Mouse (Mus musculus) neutrophil, adult 65 days (primary cell): ENCODE data around the gene Pnn. TPM values are rescaled to one million over a fixed set of nuclear protein-coding genes. Genes with fewer than 3 reads are reported as not detected.

Experiments
- total RNA-seq: library from RNA; stranded (reverse); gene quantifications from 2 replicates; pipeline ENCODE4 v1.2.4, GENCODE M21; 2023

Pnn gene
- 33.3 and 55.4 TPM in 2 replicates for total RNA-seq

DNA sequence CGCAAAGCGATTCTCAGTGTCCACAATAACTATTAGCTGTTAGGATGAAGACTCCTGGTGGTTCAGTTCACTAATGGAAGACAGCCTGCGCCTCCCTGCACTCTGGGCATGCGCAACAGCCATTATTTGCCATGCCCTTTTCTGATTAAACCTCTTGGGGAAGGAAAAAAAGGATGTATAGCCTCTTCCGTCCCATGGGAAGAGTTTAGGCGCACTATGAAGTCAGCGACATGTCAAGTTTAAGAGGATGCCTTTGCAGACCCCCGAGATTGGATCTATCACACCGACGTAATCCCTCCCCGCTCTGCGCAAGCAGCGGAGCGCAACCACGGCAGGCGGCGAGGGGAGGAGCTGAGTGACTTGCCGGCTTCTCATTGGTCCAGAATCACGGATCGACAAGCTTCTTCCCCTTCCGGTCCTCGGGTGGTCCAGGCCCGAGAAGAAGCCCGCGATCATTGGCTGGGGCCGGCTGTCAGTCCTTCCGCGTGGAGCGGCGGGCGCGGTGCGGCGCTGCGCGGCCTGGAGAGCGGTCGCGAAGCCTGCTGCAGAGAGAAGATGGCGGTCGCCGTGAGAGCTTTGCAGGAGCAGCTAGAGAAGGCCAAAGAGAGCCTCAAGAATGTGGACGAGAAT lies at the start of gene Pnn:
Gene Pnn (plus strand): TSS at position 437 of the 630 bp plus-strand sequence.

GRCm38 (mm10) chr12:59060993-59061595 lies 5.6 kb upstream of the Pnn start, which contains the start of gene Trappc6b:
Trappc6b (minus strand) TSS chr12:59061472.

DNA sequence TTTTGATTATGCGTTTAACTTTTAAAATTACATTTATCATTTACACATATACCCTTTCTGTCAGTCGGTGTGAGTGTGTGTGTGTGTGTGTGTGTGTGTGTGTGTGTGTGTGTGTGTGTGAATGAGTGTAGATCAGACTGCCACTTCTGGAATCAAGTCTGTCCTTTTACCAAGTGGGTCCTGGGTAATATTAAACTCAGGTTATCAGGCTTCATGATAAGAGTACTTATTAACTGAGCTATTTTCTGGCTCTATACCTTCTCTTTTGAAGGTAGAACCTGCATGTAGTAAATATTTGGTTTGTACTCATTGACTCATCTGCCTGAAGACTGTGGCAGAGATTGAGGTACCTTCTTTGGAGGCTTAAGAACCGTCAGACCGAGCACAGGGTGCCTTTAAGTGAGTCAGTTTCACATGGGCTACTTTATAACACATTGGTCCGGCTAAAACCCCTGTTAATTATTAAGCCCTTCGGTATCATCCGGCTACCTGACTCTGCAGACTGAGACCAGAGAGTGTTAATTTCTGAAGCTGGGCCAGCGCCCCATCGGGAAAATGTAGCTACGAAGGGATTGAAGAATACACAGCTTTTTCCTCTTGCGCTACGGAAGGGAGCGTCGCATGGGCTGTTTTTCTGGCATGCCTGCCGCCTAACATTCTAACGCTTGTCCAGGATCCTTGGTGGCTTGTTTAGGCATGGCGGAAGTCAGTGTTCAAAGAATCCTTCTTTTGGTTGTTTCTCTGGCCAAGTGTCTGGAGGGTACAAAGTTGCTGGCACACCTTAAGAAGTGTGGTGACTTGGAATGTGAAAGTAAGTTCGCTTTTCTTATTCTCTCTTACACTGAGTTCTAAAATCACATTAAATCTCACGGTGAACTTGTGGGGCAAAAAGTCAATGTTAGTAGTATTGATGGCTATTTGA lies 28.7 kb downstream of the Pnn start, which contains the start of gene Mia2:
Gene Mia2 (plus strand): TSS at position 696 of the 922 bp plus-strand sequence.

Other genes with a start within 250 kb of the Pnn start
- 17.9 and 22.7 TPM in 2 replicates for gene Sec23a, start 54.9 kb upstream of the Pnn start, total RNA-seq
- 7.3 and 7.5 TPM in 2 replicates for gene Gemin2, start 53.5 kb upstream of the Pnn start, total RNA-seq
- 36.2 and 40.2 TPM in 2 replicates for gene Trappc6b, start 5.4 kb upstream of the Pnn start, total RNA-seq
- 109 and 130 TPM in 2 replicates for gene Mia2, start 28.9 kb downstream of the Pnn start, total RNA-seq
- gene Fbxo33, start 152.8 kb downstream of the Pnn start, total RNA-seq: 67.0 and 81.4 TPM in 2 replicates